Mouse (Mus musculus): ENCODE measurements around the gene Hacd2. TPM values are rescaled to one million over a fixed set of nuclear protein-coding genes. Genes with fewer than 3 reads are reported as not detected.
A peak's percentile ranks its signal among the peaks of the same experiment; 100 is the strongest.

Gene Hacd2
- total RNA-seq, 1 experiment from 2014 or later = 7.8 TPM

- no peak for ATAC-seq (replicated peaks in 1 of 2; ENCODE audit: insufficient read depth in 1 of 2, low FRiP score in 2 of 2, low TSS enrichment in 1 of 2, low read depth in 1 of 2, poor library complexity in 2 of 2, severe bottlenecking in 2 of 2)
These were observed 53.4 kb downstream of the Hacd2 start for GRCm38 (mm10) chr16:35075643-35076042.

GRCm38 (mm10) chr16:35093500-35093899 is 71.3 kb downstream of the Hacd2 start:
- no peak for ATAC-seq (replicated peaks in 1 of 2; ENCODE audit: insufficient read depth in 1 of 2, low FRiP score in 2 of 2, low TSS enrichment in 1 of 2, low read depth in 1 of 2, poor library complexity in 2 of 2, severe bottlenecking in 2 of 2)

GRCm38 (mm10) chr16:35097870-35098530 is 75.8 kb downstream of the Hacd2 start:
- no peak for ATAC-seq (replicated peaks in 1 of 2; ENCODE audit: insufficient read depth in 1 of 2, low FRiP score in 2 of 2, low TSS enrichment in 1 of 2, low read depth in 1 of 2, poor library complexity in 2 of 2, severe bottlenecking in 2 of 2)

- no peak for ATAC-seq (replicated peaks in 1 of 2; ENCODE audit: insufficient read depth in 1 of 2, low FRiP score in 2 of 2, low TSS enrichment in 1 of 2, low read depth in 1 of 2, poor library complexity in 2 of 2, severe bottlenecking in 2 of 2)
These were observed 79.7 kb downstream of the Hacd2 start for GRCm38 (mm10) chr16:35101751-35102420.

- ATAC-seq (replicated peaks in 1 of 2; ENCODE audit: insufficient read depth in 1 of 2, low FRiP score in 2 of 2, low TSS enrichment in 1 of 2, low read depth in 1 of 2, poor library complexity in 2 of 2, severe bottlenecking in 2 of 2) = no peak
These were observed 80.8 kb downstream of the Hacd2 start for GRCm38 (mm10) chr16:35102866-35103620.

- ATAC-seq (replicated peaks in 1 of 2; ENCODE audit: insufficient read depth in 1 of 2, low FRiP score in 2 of 2, low TSS enrichment in 1 of 2, low read depth in 1 of 2, poor library complexity in 2 of 2, severe bottlenecking in 2 of 2) = no peak
These were observed 85.8 kb downstream of the Hacd2 start for GRCm38 (mm10) chr16:35107985-35108384.

GRCm38 (mm10) chr16:35109156-35109555 is 86.9 kb downstream of the Hacd2 start:
- no peak for ATAC-seq (replicated peaks in 1 of 2; ENCODE audit: insufficient read depth in 1 of 2, low FRiP score in 2 of 2, low TSS enrichment in 1 of 2, low read depth in 1 of 2, poor library complexity in 2 of 2, severe bottlenecking in 2 of 2)

GRCm38 (mm10) chr16:35109656-35110291 is 87.5 kb downstream of the Hacd2 start:
- ATAC-seq (replicated peaks in 1 of 2; ENCODE audit: insufficient read depth in 1 of 2, low FRiP score in 2 of 2, low TSS enrichment in 1 of 2, low read depth in 1 of 2, poor library complexity in 2 of 2, severe bottlenecking in 2 of 2) = no peak

- peak; percentile 85 to 91 for ATAC-seq (replicated peaks in 1 of 2; ENCODE audit: insufficient read depth in 1 of 2, low FRiP score in 2 of 2, low TSS enrichment in 1 of 2, low read depth in 1 of 2, poor library complexity in 2 of 2, severe bottlenecking in 2 of 2)
These were observed 88.3 kb downstream of the Hacd2 start for GRCm38 (mm10) chr16:35110410-35111142.

- ATAC-seq (replicated peaks in 1 of 2; ENCODE audit: insufficient read depth in 1 of 2, low FRiP score in 2 of 2, low TSS enrichment in 1 of 2, low read depth in 1 of 2, poor library complexity in 2 of 2, severe bottlenecking in 2 of 2) = no peak
These were observed 89.0 kb downstream of the Hacd2 start for GRCm38 (mm10) chr16:35111143-35111620.

- no peak for ATAC-seq (replicated peaks in 1 of 2; ENCODE audit: insufficient read depth in 1 of 2, low FRiP score in 2 of 2, low TSS enrichment in 1 of 2, low read depth in 1 of 2, poor library complexity in 2 of 2, severe bottlenecking in 2 of 2)
These were observed 91.3 kb downstream of the Hacd2 start for GRCm38 (mm10) chr16:35113496-35113895.

GRCm38 (mm10) chr16:35116328-35116956 is 94.2 kb downstream of the Hacd2 start:
- peak in 1 of 2 experiments; percentile 12; a peak in 1 of 4 replicates for ATAC-seq (replicated peaks in 1 of 2; ENCODE audit: insufficient read depth in 1 of 2, low FRiP score in 2 of 2, low TSS enrichment in 1 of 2, low read depth in 1 of 2, poor library complexity in 2 of 2, severe bottlenecking in 2 of 2)

- ATAC-seq (replicated peaks in 1 of 2; ENCODE audit: insufficient read depth in 1 of 2, low FRiP score in 2 of 2, low TSS enrichment in 1 of 2, low read depth in 1 of 2, poor library complexity in 2 of 2, severe bottlenecking in 2 of 2) = no peak
These were observed 95.2 kb downstream of the Hacd2 start for GRCm38 (mm10) chr16:35117436-35117835.

GRCm38 (mm10) chr16:35120603-35121002 is 98.4 kb downstream of the Hacd2 start:
- ATAC-seq (replicated peaks in 1 of 2; ENCODE audit: insufficient read depth in 1 of 2, low FRiP score in 2 of 2, low TSS enrichment in 1 of 2, low read depth in 1 of 2, poor library complexity in 2 of 2, severe bottlenecking in 2 of 2) = no peak

GRCm38 (mm10) chr16:35127270-35127669 is 105.0 kb downstream of the Hacd2 start:
- no peak for ATAC-seq (replicated peaks in 1 of 2; ENCODE audit: insufficient read depth in 1 of 2, low FRiP score in 2 of 2, low TSS enrichment in 1 of 2, low read depth in 1 of 2, poor library complexity in 2 of 2, severe bottlenecking in 2 of 2)

GRCm38 (mm10) chr16:35130172-35130571 is 107.9 kb downstream of the Hacd2 start:
- ATAC-seq (replicated peaks in 1 of 2; ENCODE audit: insufficient read depth in 1 of 2, low FRiP score in 2 of 2, low TSS enrichment in 1 of 2, low read depth in 1 of 2, poor library complexity in 2 of 2, severe bottlenecking in 2 of 2) = no peak

GRCm38 (mm10) chr16:35139416-35139815 is 117.2 kb downstream of the Hacd2 start:
- no peak for ATAC-seq (replicated peaks in 1 of 2; ENCODE audit: insufficient read depth in 1 of 2, low FRiP score in 2 of 2, low TSS enrichment in 1 of 2, low read depth in 1 of 2, poor library complexity in 2 of 2, severe bottlenecking in 2 of 2)

All from hematopoietic stem cell, adult 5-6 weeks (primary cell).